Mouse (Mus musculus): Measurements from ENCODE around the gene Tab1.

DNA sequence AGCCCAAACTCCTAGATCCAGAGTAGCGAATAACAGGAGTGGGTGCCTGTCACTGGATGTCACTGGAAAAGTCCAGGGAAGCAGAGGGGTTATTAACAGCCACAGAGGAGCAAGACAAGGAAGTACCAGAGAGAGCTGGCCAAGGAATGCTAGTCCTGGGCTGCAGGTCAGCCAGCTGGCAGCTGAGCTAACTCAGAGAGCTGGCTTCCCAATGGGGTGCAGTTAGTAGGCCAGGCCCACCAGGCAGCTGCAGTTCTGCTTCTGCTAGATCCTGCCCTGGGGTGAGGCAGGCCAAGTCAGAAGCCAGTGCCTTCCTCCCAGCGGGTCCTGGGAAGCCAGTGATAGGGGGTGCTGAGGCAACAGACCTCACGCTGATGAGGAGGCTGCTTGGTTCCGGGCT is 27.8 kb downstream of the Tab1 start:
- TF ChIP-seq CTCF (IDR thresholded peaks at IDR 0.05; ENCODE audit: low read depth), result no peak
- no peak for TF ChIP-seq EP300 (IDR thresholded peaks at IDR 0.05; ENCODE audit: low read depth)
